Mouse (Mus musculus): ENCODE measurements around the gene Casc1. TPM values are rescaled to one million over a fixed set of nuclear protein-coding genes. Genes with fewer than 3 reads are reported as not detected.

The Casc1 gene
- total and polyA plus RNA-seq, 3 experiments, result 0.21 to 0.33 (median 0.25) TPM

GRCm38 (mm10) chr6:145158619-145159018, 52.2 kb downstream of the Casc1 start:
- peak; percentile 38 for DNase-seq (ENCODE audit: extremely low read depth)

GRCm38 (mm10) chr6:145149054-145149453, 61.8 kb downstream of the Casc1 start:
- no peak for DNase-seq (ENCODE audit: extremely low read depth)
- H3K36me3 ChIP-seq (replicated peaks in 1 of 2; ENCODE audit: control insufficient read depth in 1 of 2, insufficient read depth in 1 of 2, low read length in 1 of 2), result peaks cover 50 to 82% of the 10 kb centered on the region in 2 experiments
- dilution Hi-C loops (cut with MboI; ENCODE audit: extremely low pct_ligation_motif_present, extremely low pct_unique_long_range_greater_than_20kb, low sequenced_read_pairs) (no loop called here), in situ Hi-C loops (cut with MboI; ENCODE audit: low pct_ligation_motif_present, low pct_unique_long_range_greater_than_20kb, low sequenced_read_pairs) (no loop called here)
- no peak overlapping the region for H3K9ac ChIP-seq (ENCODE audit: insufficient read depth, low read depth)
- H3K4me3 ChIP-seq (replicated peaks in 1 of 3; ENCODE audit: low read depth in 2 of 3, low read length in 2 of 3, poor library complexity in 1 of 3), result no peak overlapping the region
- no peaks in the 10 kb centered on the region for H3K9me3 ChIP-seq (replicated peaks; ENCODE audit: low read length)
- H3K27ac ChIP-seq (ENCODE audit: insufficient read depth, low read depth), result no peak overlapping the region
- H3K27me3 ChIP-seq (replicated peaks), result no peaks in the 10 kb centered on the region
- TF ChIP-seq EP300 (IDR thresholded peaks at IDR 0.05; ENCODE audit: low read length), result no peak
- H3K4me2 ChIP-seq (ENCODE audit: insufficient read depth, low read depth, poor library complexity, severe bottlenecking), result no peak overlapping the region
- peaks cover 5% of the 10 kb centered on the region; the same call in 1 of the 2 replicates for H3K79me2 ChIP-seq (replicated peaks; ENCODE audit: control insufficient read depth, extremely low read depth, insufficient read depth, poor library complexity, severe bottlenecking)
- peaks cover 10 to 59% of the 10 kb centered on the region in 2 experiments for H3K4me1 ChIP-seq (ENCODE audit: control insufficient read depth in 1 of 2, insufficient read depth in 2 of 2)

More at GRCm38 (mm10) chr6:145158619-145159018, 52.2 kb downstream of the Casc1 start:
- no peaks in the 10 kb centered on the region for H3K9me3 ChIP-seq (replicated peaks; ENCODE audit: low read length)
- in situ Hi-C loops (cut with MboI; ENCODE audit: low pct_ligation_motif_present, low pct_unique_long_range_greater_than_20kb, low sequenced_read_pairs), result no loop called here
- no peak overlapping the region for H3K4me2 ChIP-seq (ENCODE audit: insufficient read depth, low read depth, poor library complexity, severe bottlenecking)
- peak; percentile 37 for TF ChIP-seq SMC3 (IDR thresholded peaks at IDR 0.05; ENCODE audit: low read depth, low read length)
- no peak for TF ChIP-seq RCOR1 (conservative IDR thresholded peaks at IDR 0.05; ENCODE audit: low read depth, low read length)
- TF ChIP-seq CTCF (conservative IDR thresholded peaks at IDR 0.05 in 1 of 2, IDR thresholded peaks at IDR 0.05 in 1 of 2; ENCODE audit: low read depth in 2 of 2, low read length in 2 of 2), result peak in 1 of 2 experiments; percentile 42; a peak in 2 of 4 replicates
- no peak for TF ChIP-seq E2F4 (IDR thresholded peaks at IDR 0.05; ENCODE audit: insufficient replicate concordance, low read depth, low read length)
- no peak for TF ChIP-seq ELF1 (IDR thresholded peaks at IDR 0.05; ENCODE audit: low read depth, low read length)
- TF ChIP-seq RAD21 (IDR thresholded peaks at IDR 0.05; ENCODE audit: low read depth, low read length), result peak; percentile 37
- H3K4me3 ChIP-seq (replicated peaks in 1 of 3; ENCODE audit: low read depth in 2 of 3, low read length in 2 of 3, poor library complexity in 1 of 3), result no peak overlapping the region
- H3K27me3 ChIP-seq (replicated peaks), result no peaks in the 10 kb centered on the region
- no peak overlapping the region for H3K9ac ChIP-seq (ENCODE audit: insufficient read depth, low read depth)
- no peak overlapping the region for H3K27ac ChIP-seq (ENCODE audit: insufficient read depth, low read depth)
- no peaks in the 10 kb centered on the region; the same call in 1 of the 2 replicates for H3K79me2 ChIP-seq (replicated peaks; ENCODE audit: control insufficient read depth, extremely low read depth, insufficient read depth, poor library complexity, severe bottlenecking)
- peaks cover 0 to 16% of the 10 kb centered on the region in 2 experiments; a peak in 2 of 4 replicates for H3K4me1 ChIP-seq (ENCODE audit: control insufficient read depth in 1 of 2, insufficient read depth in 2 of 2)
- peaks cover 31 to 71% of the 10 kb centered on the region in 2 experiments for H3K36me3 ChIP-seq (replicated peaks in 1 of 2; ENCODE audit: control insufficient read depth in 1 of 2, insufficient read depth in 1 of 2, low read length in 1 of 2)
- dilution Hi-C loops (cut with MboI; ENCODE audit: extremely low pct_ligation_motif_present, extremely low pct_unique_long_range_greater_than_20kb, low sequenced_read_pairs), result no loop called here

GRCm38 (mm10) chr6:145147716-145148115, 63.1 kb downstream of the Casc1 start:
- in situ Hi-C loops (cut with MboI; ENCODE audit: low pct_ligation_motif_present, low pct_unique_long_range_greater_than_20kb, low sequenced_read_pairs) (no loop called here), dilution Hi-C loops (cut with MboI; ENCODE audit: extremely low pct_ligation_motif_present, extremely low pct_unique_long_range_greater_than_20kb, low sequenced_read_pairs) (no loop called here)
- Histone ChIP-seq H3K4me2 (ENCODE audit: insufficient read depth, low read depth, poor library complexity, severe bottlenecking) (no peak overlapping the region), H3K27me3 (replicated peaks) (no peaks in the 10 kb centered on the region), H3K4me1 (ENCODE audit: control insufficient read depth in 1 of 2, insufficient read depth in 2 of 2) (peaks cover 18 to 73% of the 10 kb centered on the region in 2 experiments), H3K9ac (ENCODE audit: insufficient read depth, low read depth) (no peak overlapping the region), H3K4me3 (replicated peaks in 1 of 3; ENCODE audit: low read depth in 2 of 3, low read length in 2 of 3, poor library complexity in 1 of 3) (no peak overlapping the region), H3K9me3 (replicated peaks; ENCODE audit: low read length) (no peaks in the 10 kb centered on the region), H3K79me2 (replicated peaks; ENCODE audit: control insufficient read depth, extremely low read depth, insufficient read depth, poor library complexity, severe bottlenecking) (peaks cover 7% of the 10 kb centered on the region; the same call in 1 of the 2 replicates), H3K27ac (ENCODE audit: insufficient read depth, low read depth) (no peak overlapping the region), H3K36me3 (replicated peaks in 1 of 2; ENCODE audit: control insufficient read depth in 1 of 2, insufficient read depth in 1 of 2, low read length in 1 of 2) (peaks cover 58 to 88% of the 10 kb centered on the region in 2 experiments)
- TF ChIP-seq ZNF384 (IDR thresholded peaks at IDR 0.05; ENCODE audit: low read depth, low read length), result no peak
- TF ChIP-seq RAD21 (IDR thresholded peaks at IDR 0.05; ENCODE audit: low read depth, low read length), result no peak
- no peak for DNase-seq (ENCODE audit: extremely low read depth)
